Mouse (Mus musculus): ENCODE data around the gene Naa40. TPM values are rescaled to one million over a fixed set of nuclear protein-coding genes. Genes with fewer than 3 reads are reported as not detected.

The Naa40 gene
- total RNA-seq, 2 experiments from 2014 or later = 27.7 to 29.8 TPM

- no peak for DNase-seq (ENCODE audit: low spot score in 2 of 2)
Observed at GRCm38 (mm10) chr19:7217926-7218267, 23.1 kb downstream of the Naa40 start.

- DNase-seq (ENCODE audit: low spot score in 2 of 2) = peak; percentile 94 to 97
Observed at GRCm38 (mm10) chr19:7217162-7217925, 23.6 kb downstream of the Naa40 start, which contains the start of gene Cox8a. Gene Cox8a, minus strand, starts transcription at chr19:7217616.

- DNase-seq (ENCODE audit: low spot score in 2 of 2) = no peak
Observed at GRCm38 (mm10) chr19:7214484-7214883, 26.5 kb downstream of the Naa40 start.

- DNase-seq (ENCODE audit: low spot score in 2 of 2) = no peak
Observed at GRCm38 (mm10) chr19:7213010-7213409, 28.0 kb downstream of the Naa40 start.

DNA sequence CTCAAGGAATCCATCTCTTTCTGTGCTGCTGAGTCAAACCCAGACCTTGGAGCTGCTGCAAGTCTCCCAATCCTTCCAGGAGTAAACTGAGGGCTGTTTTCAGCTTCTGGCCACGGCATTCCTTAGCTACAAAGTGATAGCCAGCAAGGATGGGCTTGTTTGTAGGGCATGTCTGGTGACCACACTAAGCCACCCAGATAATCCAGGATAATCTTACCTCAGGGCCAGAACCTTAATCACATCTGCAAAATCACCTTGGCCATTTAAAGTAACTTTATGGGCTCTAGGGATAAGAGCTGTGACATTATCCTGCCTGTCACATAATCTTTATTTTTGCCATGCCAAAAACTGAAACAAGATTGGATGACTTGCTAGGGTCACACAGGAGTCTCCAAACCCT lies 28.8 kb downstream of the Naa40 start:
- no peak for DNase-seq (ENCODE audit: low spot score in 2 of 2)

GRCm38 (mm10) chr19:7209907-7210646 lies 30.9 kb downstream of the Naa40 start:
- no peak for DNase-seq (ENCODE audit: low spot score in 2 of 2)

DNA sequence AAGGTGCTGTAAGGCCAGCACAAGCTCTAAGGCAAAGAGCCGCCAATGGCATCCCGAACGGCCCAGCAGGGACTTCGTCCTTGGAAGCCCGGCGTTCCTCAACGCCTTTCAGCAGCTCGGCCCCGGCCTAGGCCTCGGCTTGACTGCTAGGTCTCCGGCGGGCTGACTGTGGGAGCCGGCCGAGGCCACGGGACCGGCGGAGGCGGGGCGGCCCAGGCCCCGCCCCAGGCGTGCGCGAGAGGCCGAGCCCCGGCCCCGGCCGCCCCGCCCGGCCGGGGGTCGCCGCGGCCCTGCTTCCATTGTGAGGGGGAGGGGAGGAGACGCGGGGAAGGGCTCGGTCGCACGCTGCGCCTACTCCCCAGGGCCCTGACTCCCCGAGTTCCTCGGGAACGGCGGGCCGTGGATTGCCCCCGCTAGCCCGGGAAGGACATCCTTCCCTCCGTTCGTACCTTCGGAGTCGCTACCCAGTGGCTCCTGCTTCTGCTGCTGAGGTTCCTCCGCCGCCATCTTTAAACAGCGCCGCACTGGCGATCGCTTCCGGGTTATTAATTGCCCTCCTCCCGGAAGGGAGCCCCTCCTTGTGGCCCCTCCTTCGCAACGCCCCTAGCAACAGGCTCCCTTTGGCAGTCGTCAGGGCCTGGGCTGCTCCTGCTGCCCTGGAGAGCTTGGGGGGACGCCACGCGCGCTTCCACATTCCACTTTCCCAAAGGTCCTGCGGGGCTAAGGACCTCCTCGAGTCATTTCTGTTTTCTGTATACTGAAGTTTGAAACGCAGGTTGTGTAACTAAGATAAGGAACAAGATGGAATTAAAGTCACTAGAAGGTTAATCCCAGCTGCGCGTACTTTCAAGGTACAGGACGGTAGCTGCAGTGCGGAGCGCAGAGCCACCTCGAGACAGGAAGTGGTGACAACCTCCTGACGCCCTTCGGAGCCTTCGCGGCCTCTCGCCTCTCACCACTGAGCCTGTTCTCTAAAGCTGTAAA lies 34.9 kb downstream of the Naa40 start, which contains the start of gene Otub1:
Gene Otub1 (minus strand): TSS at position 564 of the 984 bp plus-strand sequence.
- DNase-seq (ENCODE audit: low spot score in 2 of 2) = peak; percentile 89 to 92

DNA sequence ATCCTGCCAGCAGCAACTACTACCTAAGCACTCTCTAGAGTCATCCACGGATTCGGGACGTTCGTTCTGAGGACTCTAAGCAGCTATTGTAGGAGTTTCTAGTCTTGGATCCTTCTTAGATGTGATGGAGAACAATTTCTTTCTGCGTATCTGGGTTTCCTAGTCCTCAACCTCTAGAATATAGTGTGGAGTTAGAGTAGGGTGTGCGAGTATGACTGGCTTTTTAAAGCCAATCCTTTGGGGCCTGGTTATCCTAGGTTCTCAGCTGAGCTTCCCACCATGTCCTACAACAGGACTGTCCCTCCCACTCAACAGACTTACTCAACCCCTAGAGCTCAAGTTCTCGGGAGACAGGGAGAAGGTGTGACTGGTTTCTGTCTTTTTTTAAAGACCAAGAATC lies 35.7 kb downstream of the Naa40 start:
- DNase-seq (ENCODE audit: low spot score in 2 of 2) = no peak

- DNase-seq (ENCODE audit: low spot score in 2 of 2) = no peak
Observed at GRCm38 (mm10) chr19:7204898-7205297, 36.1 kb downstream of the Naa40 start.

DNA sequence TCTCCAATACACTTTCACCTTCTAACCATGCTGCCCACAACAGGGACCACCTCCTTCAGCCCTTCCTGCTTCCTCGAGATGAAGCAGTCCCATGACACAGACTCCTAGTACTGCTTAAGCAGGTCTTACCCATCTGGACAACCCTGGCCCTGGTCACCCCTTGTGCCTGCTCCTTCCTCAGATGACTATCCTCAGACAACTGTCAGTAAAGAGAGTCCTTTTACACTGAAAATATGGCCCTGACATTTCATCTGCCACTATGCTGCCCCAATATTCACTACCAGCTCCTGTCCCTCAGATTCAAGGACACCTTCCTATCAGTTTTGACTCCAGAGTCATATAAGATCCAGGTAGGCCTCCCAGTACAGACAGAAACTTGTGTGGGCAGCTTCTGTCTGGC lies 40.6 kb downstream of the Naa40 start:
- DNase-seq (ENCODE audit: low spot score in 2 of 2) = no peak

DNA sequence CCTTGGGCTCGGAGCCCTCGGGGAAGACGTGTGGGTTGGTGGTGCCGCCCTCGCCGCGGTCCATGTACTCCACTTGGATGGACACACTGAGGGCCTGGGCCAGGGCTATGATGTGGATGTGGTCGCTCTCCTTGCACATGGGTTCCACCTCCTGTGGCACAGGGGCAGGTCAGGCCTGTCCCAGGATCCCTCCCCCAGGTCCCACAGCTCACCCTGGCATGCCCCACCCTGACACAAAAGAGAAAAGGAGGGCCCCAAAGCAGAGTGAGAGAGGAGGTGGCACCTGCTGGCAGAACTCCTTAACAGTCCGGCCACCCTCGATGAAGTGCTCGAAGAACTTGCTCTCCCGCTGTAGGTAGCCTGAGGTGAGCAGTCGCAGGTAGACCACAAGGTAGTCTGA lies 41.9 kb downstream of the Naa40 start:
- no peak for DNase-seq (ENCODE audit: low spot score in 2 of 2)

DNA sequence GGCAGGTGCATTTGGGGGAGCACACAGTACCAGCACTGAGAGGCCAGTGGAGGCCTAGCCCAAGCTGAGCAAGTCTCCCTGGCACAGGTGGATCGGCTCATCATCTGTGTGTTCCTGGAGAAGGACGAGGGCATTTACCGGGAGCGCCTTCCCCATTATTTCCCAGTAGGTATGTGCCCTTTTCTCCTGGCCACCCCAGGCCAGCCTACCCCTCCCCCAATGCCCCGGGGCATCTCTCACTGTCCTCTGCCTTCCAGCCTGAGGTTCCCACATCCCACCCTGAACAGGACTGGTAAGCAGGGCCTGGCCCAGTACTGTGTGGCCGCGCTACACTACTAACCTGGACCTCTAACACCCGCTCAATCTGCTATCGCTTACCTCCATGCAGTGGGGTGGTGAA lies 43.5 kb downstream of the Naa40 start:
- no peak for DNase-seq (ENCODE audit: low spot score in 2 of 2)

DNA sequence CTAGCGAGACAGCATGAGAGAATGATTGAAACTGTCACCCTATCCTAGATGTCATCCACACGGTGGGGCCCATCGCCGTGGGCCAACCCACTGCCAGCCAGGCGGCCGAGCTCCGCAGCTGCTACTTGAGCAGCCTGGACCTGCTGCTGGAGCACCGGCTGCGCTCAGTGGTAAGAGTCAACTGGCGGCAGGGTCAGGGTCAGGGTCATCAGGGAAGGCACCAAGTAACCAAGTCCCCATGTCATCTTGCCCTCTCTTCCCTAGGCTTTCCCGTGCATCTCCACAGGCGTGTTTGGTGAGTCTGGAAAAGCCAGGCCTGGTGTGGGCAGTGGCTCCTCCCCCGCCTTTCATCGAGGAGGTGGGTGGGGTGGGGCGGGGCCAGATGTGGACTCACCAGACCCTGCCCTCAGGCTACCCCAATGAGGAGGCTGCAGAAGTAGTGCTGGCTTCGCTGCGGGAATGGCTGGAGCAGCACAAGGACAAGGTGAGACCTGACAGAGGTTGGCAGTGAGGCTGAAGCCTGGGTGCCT lies 44.2 kb downstream of the Naa40 start:
- DNase-seq (ENCODE audit: low spot score in 2 of 2) = no peak

DNA sequence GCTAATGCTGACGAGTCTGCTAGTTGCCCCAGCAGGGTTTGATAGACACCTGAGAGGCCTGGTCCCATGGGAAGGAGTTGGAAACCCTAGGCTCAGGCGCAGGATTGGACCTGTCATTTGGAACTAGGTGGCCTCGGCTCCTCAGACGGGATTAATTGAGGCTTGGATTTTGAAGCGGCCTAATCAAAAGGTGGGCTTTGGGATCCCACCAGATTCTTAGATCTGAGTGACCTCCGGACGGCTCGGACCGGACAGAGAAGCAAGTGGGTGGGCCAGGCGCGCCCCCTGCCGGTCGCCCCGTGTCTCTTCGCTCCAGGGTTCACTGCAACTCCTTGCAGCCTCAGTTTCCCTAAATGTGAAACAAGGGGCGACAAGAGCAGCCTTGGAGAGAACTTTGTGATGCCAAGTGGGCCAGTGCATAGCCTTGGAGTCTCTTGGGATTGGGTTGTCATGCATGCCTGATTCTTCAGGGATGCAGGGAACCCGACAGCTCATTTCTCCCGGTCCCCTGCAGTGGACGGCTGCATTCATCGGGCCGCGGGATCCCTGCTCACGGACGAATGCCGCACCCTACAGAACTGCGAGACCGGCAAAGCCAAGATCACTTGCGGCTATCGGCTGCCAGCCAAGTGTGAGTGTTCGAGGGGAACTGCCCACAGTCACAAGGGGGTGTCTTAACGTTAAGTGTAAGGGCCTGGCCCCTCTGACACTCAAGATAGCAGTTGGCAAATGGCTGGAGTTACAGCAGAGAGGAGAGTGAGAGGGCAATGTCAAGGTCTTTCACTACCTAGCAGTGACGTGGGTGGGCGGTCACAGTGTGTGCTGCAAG lies 44.9 kb downstream of the Naa40 start:
- DNase-seq (ENCODE audit: low spot score in 2 of 2) = peak; percentile 64 to 67

GRCm38 (mm10) chr19:7192561-7192967 lies 48.4 kb downstream of the Naa40 start:
- DNase-seq (ENCODE audit: low spot score in 2 of 2) = no peak

DNA sequence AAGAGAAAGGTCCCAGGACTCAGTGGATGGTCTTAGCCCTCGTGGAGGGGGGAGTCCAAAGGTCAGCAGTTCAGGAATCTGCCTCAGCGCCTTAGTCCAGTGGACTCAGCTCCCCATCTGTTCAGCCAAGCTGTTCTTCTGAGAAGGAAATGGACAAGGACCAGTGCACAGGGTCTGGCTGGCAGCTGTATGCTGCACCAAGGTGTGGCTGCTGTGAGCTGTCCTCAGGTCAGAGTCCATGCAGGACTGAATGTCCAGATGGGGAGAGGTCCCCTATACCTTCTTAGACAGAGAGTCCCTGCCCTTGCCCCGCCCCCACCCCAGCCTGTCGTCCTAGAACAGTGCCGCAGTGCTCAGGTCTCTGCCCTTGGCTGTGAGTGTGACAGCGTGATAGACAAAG lies 49.3 kb downstream of the Naa40 start:
- DNase-seq (ENCODE audit: low spot score in 2 of 2) = no peak

DNA sequence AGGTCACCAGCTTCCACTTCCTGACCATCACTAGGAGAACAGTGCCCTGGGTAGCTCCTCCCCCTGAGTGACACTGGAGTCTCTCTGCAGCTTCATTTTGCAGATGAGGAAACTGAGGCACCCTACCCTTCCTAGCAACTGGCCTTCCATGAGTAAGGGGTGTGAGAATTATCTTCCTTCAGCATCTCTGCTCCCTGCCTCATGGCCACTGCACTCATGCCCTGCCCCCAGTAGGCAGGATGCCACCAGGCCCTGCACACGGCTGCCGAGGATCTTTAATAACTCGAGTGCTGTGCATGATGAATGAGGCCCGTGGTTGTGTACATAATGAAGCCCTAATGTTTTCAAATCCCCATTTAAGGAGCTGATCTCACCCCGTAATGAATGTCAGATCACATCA lies 50.0 kb downstream of the Naa40 start:
- DNase-seq (ENCODE audit: low spot score in 2 of 2) = no peak

DNA sequence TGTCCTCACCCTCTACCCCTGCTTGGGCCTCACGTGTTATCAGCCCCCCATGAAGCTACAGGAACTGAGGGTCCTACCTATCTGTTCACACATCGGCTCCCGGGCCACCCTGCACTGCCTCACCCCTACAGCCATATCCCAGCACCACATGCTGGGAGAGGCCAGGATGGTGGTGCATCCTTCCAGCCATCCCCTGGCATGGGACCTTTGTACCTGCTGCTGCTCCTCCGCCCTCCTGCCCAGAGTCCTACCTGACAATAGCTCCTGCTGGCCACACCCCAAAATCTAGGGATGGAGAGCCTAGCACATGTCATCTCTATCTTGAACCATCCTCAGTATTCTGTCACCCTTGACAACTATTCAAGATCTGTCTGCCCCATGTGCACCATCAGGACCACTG lies 52.0 kb downstream of the Naa40 start:
- DNase-seq (ENCODE audit: low spot score in 2 of 2) = no peak

- no peak for DNase-seq (ENCODE audit: low spot score in 2 of 2)
Observed at GRCm38 (mm10) chr19:7187157-7187556, 53.8 kb downstream of the Naa40 start.

GRCm38 (mm10) chr19:7185715-7186291 lies 55.2 kb downstream of the Naa40 start:
- DNase-seq (ENCODE audit: low spot score in 2 of 2) = no peak

Data from left cerebral cortex, adult 18-20 months (tissue).